Mouse (Mus musculus): Measurements from ENCODE around the gene Dab1. TPM values are rescaled to one million over a fixed set of nuclear protein-coding genes. Genes with fewer than 3 reads are reported as not detected.

Dab1 gene
- polyA plus RNA-seq, 1 experiment = 0.26 TPM

DNA sequence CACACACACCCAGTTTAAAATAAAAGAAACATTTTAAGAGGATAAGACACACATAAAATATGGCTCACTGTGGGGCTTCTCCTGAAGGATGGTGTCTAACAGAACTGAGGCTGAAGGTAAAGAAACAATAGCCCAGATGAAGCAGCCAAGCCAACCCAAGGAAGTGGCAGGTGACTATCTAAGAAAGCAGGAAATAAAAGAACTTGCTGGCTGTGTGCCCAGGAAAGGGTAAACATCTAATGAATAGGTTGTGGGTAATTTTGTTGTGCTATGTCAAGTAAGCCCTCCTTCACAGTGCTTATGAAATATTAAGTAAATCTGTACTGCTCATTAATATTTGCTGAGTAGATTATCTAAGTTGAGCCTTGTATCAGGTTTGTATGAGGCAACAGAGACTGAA, 438.0 kb downstream of the Dab1 start:
- H3K36me3 ChIP-seq (ENCODE audit: control insufficient read depth, insufficient read depth, low read length) = no peaks in the 10 kb centered on the region
- H3K27me3 ChIP-seq (ENCODE audit: control insufficient read depth, insufficient read depth, low read length) = no peaks in the 10 kb centered on the region
- no peak overlapping the region for H3K27ac ChIP-seq (ENCODE audit: insufficient read depth, low read length)
- no peak for TF ChIP-seq CTCF (IDR thresholded peaks at IDR 0.05; ENCODE audit: extremely low read depth, insufficient read depth, insufficient read length, insufficient replicate concordance)
- TF ChIP-seq POLR2A (IDR thresholded peaks at IDR 0.05; ENCODE audit: low read depth, low read length) = no peak
- no peak for DNase-seq (ENCODE audit: low read depth in 1 of 2, low spot score in 2 of 2)
- H3K4me3 ChIP-seq (ENCODE audit: extremely low read depth, insufficient read depth, insufficient read length) = no peak overlapping the region
- H3K4me1 ChIP-seq (ENCODE audit: control insufficient read depth, insufficient read depth, insufficient read length) = no peaks in the 10 kb centered on the region

GRCm38 (mm10) chr4:104059569-104059968, 440.4 kb downstream of the Dab1 start:
- H3K36me3 ChIP-seq (ENCODE audit: control insufficient read depth, insufficient read depth, low read length) = no peaks in the 10 kb centered on the region
- no peaks in the 10 kb centered on the region for H3K4me1 ChIP-seq (ENCODE audit: control insufficient read depth, insufficient read depth, insufficient read length)
- H3K4me3 ChIP-seq (ENCODE audit: extremely low read depth, insufficient read depth, insufficient read length) = no peak overlapping the region
- DNase-seq (ENCODE audit: low read depth in 1 of 2, low spot score in 2 of 2) = no peak
- H3K27me3 ChIP-seq (ENCODE audit: control insufficient read depth, insufficient read depth, low read length) = no peaks in the 10 kb centered on the region
- TF ChIP-seq CTCF (IDR thresholded peaks at IDR 0.05; ENCODE audit: extremely low read depth, insufficient read depth, insufficient read length, insufficient replicate concordance) (no peak), POLR2A (IDR thresholded peaks at IDR 0.05; ENCODE audit: low read depth, low read length) (no peak)
- no peak overlapping the region for H3K27ac ChIP-seq (ENCODE audit: insufficient read depth, low read length)
- 68% methylated on average over 4 of the region's 4 CpGs for WGBS

- Histone ChIP-seq H3K27ac (ENCODE audit: insufficient read depth, low read length) (no peak overlapping the region), H3K4me3 (ENCODE audit: extremely low read depth, insufficient read depth, insufficient read length) (no peak overlapping the region), H3K27me3 (ENCODE audit: control insufficient read depth, insufficient read depth, low read length) (no peaks in the 10 kb centered on the region), H3K4me1 (ENCODE audit: control insufficient read depth, insufficient read depth, insufficient read length) (no peaks in the 10 kb centered on the region), H3K36me3 (ENCODE audit: control insufficient read depth, insufficient read depth, low read length) (no peaks in the 10 kb centered on the region)
- 88% methylated on average over 4 of the region's 4 CpGs for WGBS
- DNase-seq (ENCODE audit: low read depth in 1 of 2, low spot score in 2 of 2) = no peak
- TF ChIP-seq CTCF (IDR thresholded peaks at IDR 0.05; ENCODE audit: extremely low read depth, insufficient read depth, insufficient read length, insufficient replicate concordance) (no peak), POLR2A (IDR thresholded peaks at IDR 0.05; ENCODE audit: low read depth, low read length) (no peak)
These were observed 443.2 kb downstream of the Dab1 start for GRCm38 (mm10) chr4:104062356-104062755.

- 91% methylated on average over 5 of the region's 5 CpGs for WGBS
- no peak for TF ChIP-seq POLR2A (IDR thresholded peaks at IDR 0.05; ENCODE audit: low read depth, low read length)
- H3K4me1 ChIP-seq (ENCODE audit: control insufficient read depth, insufficient read depth, insufficient read length) = no peaks in the 10 kb centered on the region
- no peak overlapping the region for H3K4me3 ChIP-seq (ENCODE audit: extremely low read depth, insufficient read depth, insufficient read length)
- H3K27me3 ChIP-seq (ENCODE audit: control insufficient read depth, insufficient read depth, low read length) = no peaks in the 10 kb centered on the region
- no peaks in the 10 kb centered on the region for H3K36me3 ChIP-seq (ENCODE audit: control insufficient read depth, insufficient read depth, low read length)
- DNase-seq (ENCODE audit: low read depth in 1 of 2, low spot score in 2 of 2) = no peak
- no peak overlapping the region for H3K27ac ChIP-seq (ENCODE audit: insufficient read depth, low read length)
These were observed 447.7 kb downstream of the Dab1 start for GRCm38 (mm10) chr4:104066901-104067300.

DNA sequence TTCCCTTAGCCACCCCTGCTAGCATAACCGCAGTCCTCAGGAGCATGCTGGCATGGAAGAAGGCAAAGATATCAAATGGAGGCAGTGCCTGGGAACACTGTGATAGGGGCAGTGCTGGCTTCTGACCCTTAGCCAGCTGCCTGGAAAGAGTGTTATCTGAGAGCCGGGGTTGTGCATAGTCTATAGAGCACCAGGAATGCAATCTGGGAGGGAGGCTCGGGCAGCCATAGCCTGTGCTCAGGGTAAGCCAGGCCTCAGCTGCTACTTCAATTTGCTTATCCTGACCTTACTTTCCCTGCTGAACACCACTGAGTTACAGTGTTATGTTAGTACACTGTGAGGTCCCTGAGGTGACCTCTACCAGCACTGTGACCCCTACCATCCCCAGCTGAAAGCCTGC, 448.6 kb downstream of the Dab1 start:
- no peak overlapping the region for H3K27ac ChIP-seq (ENCODE audit: insufficient read depth, low read length)
- TF ChIP-seq CTCF (IDR thresholded peaks at IDR 0.05; ENCODE audit: extremely low read depth, insufficient read depth, insufficient read length, insufficient replicate concordance) (no peak), POLR2A (IDR thresholded peaks at IDR 0.05; ENCODE audit: low read depth, low read length) (no peak)
- 86% methylated on average over 3 of the region's 3 CpGs for WGBS
- H3K36me3 ChIP-seq (ENCODE audit: control insufficient read depth, insufficient read depth, low read length) = no peaks in the 10 kb centered on the region
- no peaks in the 10 kb centered on the region for H3K27me3 ChIP-seq (ENCODE audit: control insufficient read depth, insufficient read depth, low read length)
- DNase-seq (ENCODE audit: low read depth in 1 of 2, low spot score in 2 of 2) = no peak
- no peaks in the 10 kb centered on the region for H3K4me1 ChIP-seq (ENCODE audit: control insufficient read depth, insufficient read depth, insufficient read length)
- H3K4me3 ChIP-seq (ENCODE audit: extremely low read depth, insufficient read depth, insufficient read length) = no peak overlapping the region

GRCm38 (mm10) chr4:104071296-104071695, 452.1 kb downstream of the Dab1 start:
- DNase-seq (ENCODE audit: low read depth in 1 of 2, low spot score in 2 of 2) = no peak
- TF ChIP-seq CTCF (IDR thresholded peaks at IDR 0.05; ENCODE audit: extremely low read depth, insufficient read depth, insufficient read length, insufficient replicate concordance) = no peak
- no peak for TF ChIP-seq POLR2A (IDR thresholded peaks at IDR 0.05; ENCODE audit: low read depth, low read length)
- no peaks in the 10 kb centered on the region for H3K27me3 ChIP-seq (ENCODE audit: control insufficient read depth, insufficient read depth, low read length)
- no peaks in the 10 kb centered on the region for H3K4me1 ChIP-seq (ENCODE audit: control insufficient read depth, insufficient read depth, insufficient read length)
- WGBS = 74% methylated on average over 10 of the region's 10 CpGs
- H3K36me3 ChIP-seq (ENCODE audit: control insufficient read depth, insufficient read depth, low read length) = no peaks in the 10 kb centered on the region
- H3K27ac ChIP-seq (ENCODE audit: insufficient read depth, low read length) = no peak overlapping the region
- no peak overlapping the region for H3K4me3 ChIP-seq (ENCODE audit: extremely low read depth, insufficient read depth, insufficient read length)

GRCm38 (mm10) chr4:104073920-104074459, 454.8 kb downstream of the Dab1 start:
- Histone ChIP-seq H3K36me3 (ENCODE audit: control insufficient read depth, insufficient read depth, low read length) (no peaks in the 10 kb centered on the region), H3K4me3 (ENCODE audit: extremely low read depth, insufficient read depth, insufficient read length) (no peak overlapping the region), H3K4me1 (ENCODE audit: control insufficient read depth, insufficient read depth, insufficient read length) (no peaks in the 10 kb centered on the region), H3K27me3 (ENCODE audit: control insufficient read depth, insufficient read depth, low read length) (no peaks in the 10 kb centered on the region), H3K27ac (ENCODE audit: insufficient read depth, low read length) (no peak overlapping the region)
- TF ChIP-seq POLR2A (IDR thresholded peaks at IDR 0.05; ENCODE audit: low read depth, low read length) = no peak
- no peak for TF ChIP-seq CTCF (IDR thresholded peaks at IDR 0.05; ENCODE audit: extremely low read depth, insufficient read depth, insufficient read length, insufficient replicate concordance)
- DNase-seq (ENCODE audit: low read depth in 1 of 2, low spot score in 2 of 2) = no peak
- WGBS = 80% methylated on average over 7 of the region's 7 CpGs

All from spleen, adult 2 months (tissue).